Mouse (Mus musculus) retina, adult 2 months (tissue): ENCODE measurements around the gene Oscp1.

ENCODE experiments used
- DNase-seq: peaks from one replicate; pipeline ENCODE4 v3.0.0-alpha.2; 2012; ENCODE audit warnings: low read depth, low spot score

The Oscp1 gene

GRCm38 (mm10) chr4:126110374-126111152 is 52.2 kb downstream of the Oscp1 start:
- no peak for DNase-seq

GRCm38 (mm10) chr4:126111153-126111549 is 52.8 kb downstream of the Oscp1 start:
- no peak for DNase-seq

DNA sequence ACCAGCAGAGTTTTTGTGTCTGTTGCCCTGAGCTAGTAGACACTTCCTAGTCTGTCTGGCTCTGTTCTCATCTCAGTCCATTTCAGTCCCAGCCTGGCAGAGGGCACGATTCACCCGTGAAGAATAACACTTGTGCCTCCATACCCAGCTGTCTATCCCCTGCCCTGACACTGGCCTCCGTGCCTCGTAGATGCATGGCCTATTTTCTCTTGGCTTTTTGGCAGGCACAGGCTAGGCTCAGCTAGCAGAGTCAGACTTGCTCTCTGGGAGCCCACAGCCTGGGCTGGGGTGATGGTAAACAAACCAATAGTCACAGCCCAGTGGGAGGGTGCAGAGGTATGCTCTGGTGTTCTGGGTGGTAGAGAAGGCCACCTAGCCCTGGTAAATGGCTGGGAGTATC is 54.9 kb downstream of the Oscp1 start:
- DNase-seq = no peak

GRCm38 (mm10) chr4:126113943-126114342 is 55.6 kb downstream of the Oscp1 start:
- DNase-seq = no peak

- no peak for DNase-seq
Measured at GRCm38 (mm10) chr4:126115411-126115810, 57.0 kb downstream of the Oscp1 start.

GRCm38 (mm10) chr4:126115871-126116521 is 57.6 kb downstream of the Oscp1 start:
- DNase-seq = no peak

- no peak for DNase-seq
Measured at GRCm38 (mm10) chr4:126117116-126117515, 58.8 kb downstream of the Oscp1 start.

DNA sequence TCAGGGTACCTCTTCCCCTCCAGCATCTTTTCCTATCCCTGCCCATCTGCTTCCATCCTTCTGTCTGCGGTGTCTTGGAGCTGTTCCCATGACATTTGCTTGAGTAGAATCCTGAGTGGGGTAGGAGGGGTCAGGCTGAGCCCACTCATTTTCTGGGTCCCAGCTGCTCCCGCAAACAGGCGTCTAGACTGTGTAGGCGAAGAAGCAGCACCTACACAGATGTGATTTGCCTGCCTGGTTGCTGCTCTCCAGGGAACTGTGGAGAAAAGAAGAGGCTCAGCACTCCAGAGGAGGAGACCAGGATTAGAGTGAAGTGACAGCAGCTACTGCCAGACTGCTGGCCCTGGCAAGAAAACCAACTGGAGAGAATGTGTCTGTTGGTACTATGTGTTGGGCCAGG is 60.3 kb downstream of the Oscp1 start:
- no peak for DNase-seq

DNA sequence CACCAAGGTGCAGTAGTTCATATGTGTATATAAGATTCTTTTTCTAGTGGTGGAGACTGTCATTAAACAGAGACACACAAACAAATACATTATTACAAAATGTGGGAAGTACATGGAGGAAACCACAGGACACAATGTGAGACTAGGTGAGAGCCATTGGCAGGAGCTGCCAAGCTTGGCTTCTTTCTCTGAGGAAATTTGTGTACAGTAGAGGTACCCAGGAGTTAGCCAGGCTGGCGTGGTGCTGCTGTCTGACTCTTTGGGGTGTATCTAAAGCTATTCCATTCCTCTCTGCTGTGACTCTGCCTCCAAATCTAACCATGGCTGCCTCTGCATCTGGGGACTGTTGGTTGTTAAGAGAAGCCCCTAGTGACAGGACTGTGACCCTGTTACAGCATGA is 60.7 kb downstream of the Oscp1 start:
- no peak for DNase-seq

- DNase-seq = no peak
Measured at GRCm38 (mm10) chr4:126120052-126120451, 61.7 kb downstream of the Oscp1 start.

GRCm38 (mm10) chr4:126120506-126120905 is 62.1 kb downstream of the Oscp1 start:
- no peak for DNase-seq

DNA sequence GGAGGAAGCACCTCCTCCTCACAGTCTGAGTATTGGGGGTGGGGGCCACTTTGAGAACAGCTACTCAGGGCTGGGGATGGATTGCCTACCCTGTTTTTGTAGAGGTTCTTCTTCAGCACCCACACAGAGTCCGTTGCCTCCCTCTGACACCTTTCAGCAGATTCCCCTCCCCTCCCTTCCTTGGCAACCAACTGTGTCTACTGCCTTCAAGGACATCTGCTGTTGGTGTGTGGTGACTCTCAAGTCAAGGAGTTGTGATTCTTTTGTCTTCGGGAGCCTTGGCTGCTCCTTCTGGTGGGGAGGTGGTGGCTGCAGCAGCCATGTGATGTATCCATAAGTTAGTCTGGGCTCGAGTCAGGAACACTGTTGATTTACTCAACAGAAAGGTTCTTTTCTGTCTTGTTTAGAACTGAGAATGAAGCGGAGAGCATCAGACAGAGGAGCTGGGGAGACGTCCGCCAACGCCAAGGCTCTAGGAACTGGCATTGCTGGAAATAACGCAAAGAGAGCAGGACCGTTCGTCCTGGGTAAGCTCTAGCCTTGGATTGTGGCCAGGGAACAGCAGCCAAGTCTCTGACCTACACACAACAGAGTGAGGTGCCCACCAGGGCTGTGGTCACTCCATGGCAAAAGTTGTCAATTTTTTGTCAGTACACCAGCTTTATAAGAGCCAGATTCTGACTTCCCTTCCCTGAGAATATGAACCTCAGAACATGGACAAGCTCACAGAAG is 65.1 kb downstream of the Oscp1 start:
- no peak for DNase-seq

- no peak for DNase-seq
Measured at GRCm38 (mm10) chr4:126130502-126130901, 72.1 kb downstream of the Oscp1 start.

GRCm38 (mm10) chr4:126131290-126132121 is 73.1 kb downstream of the Oscp1 start:
- DNase-seq = no peak

- no peak for DNase-seq
Measured at GRCm38 (mm10) chr4:126132636-126133264, 74.4 kb downstream of the Oscp1 start.

DNA sequence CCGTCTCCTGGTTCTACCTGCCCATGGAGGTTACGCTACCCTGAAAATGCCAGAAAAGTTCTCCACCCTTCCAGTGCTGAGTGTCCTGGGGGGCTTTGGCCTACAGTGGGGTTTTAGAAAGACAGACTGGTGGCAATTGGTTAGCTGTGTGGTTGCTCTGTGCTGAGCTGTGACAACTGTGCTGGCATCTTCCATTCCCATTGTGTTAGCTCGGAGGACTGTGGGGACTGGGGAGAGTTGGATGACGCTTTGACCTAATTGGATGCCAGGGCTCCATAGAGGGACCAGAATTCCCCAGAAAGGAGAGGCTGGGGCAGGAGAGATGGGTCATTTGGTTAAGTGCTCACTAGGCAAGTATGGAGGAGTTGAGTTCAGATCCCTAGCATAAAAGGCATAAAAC is 75.9 kb downstream of the Oscp1 start:
- no peak for DNase-seq

GRCm38 (mm10) chr4:126134639-126135038 is 76.3 kb downstream of the Oscp1 start:
- DNase-seq = no peak

DNA sequence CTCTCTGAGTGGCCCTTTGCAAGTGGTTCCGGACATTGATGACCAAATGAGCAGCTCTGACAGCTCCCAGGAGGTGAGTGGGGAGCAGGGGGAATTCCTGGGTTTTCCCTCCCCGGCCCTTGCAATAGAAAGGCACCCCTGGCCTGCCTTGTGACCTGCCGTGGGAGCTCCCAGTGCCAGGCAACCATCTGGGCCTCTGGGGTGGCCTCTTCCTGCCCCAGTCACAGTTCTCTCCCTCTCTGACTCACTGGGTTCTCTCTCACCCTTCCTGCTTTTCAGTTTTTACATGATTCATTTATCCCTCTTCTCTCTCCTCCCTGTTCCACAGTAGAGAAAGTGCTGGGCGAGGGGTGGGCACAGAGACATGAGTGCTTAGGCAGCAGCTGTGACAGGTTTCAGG is 79.4 kb downstream of the Oscp1 start:
- no peak for DNase-seq

- no peak for DNase-seq
Measured at GRCm38 (mm10) chr4:126141021-126141420, 82.7 kb downstream of the Oscp1 start.
